Mouse (Mus musculus): ENCODE data around the gene Coq10b. TPM values are rescaled to one million over a fixed set of nuclear protein-coding genes. Genes with fewer than 3 reads are reported as not detected.
A peak's percentile ranks its signal among the peaks of the same experiment; 100 is the strongest.
"Not testable (repeated sequence)": the region's sequence is repeated elsewhere in the genome, so short reads cannot be mapped to it uniquely, and the experiment has no call there.

Coq10b gene
- polyA plus RNA-seq, 1 experiment from 2014 or later = 24.4 TPM

- ATAC-seq = no peak
- Histone ChIP-seq H3K9ac (replicated peaks) (no peak overlapping the region), H3K4me2 (ENCODE audit: low read depth, low read length) (peak overlapping the region; percentile 84), H3K36me3 (replicated peaks; ENCODE audit: insufficient read depth, low read length) (0 out of 2 replicates have a peak, but pooled peaks cover 5% of the 10 kb centered on the region), H3K9me3 (ENCODE audit: low read length) (no peaks in the 10 kb centered on the region), H3K4me1 (ENCODE audit: insufficient read depth) (peaks cover 19% of the 10 kb centered on the region), H3K27ac (ENCODE audit: low read depth) (peak overlapping the region; percentile 97), H3K4me3 (ENCODE audit: low read depth, low read length) (peak overlapping the region; percentile 66; the same call in 1 of the 2 replicates), H3K27me3 (ENCODE audit: insufficient read depth, low read length) (no peaks in the 10 kb centered on the region)
- DNase-seq = no peak
- WGBS (ENCODE audit: insufficient replicate concordance) = 80% methylated on average over 3 of the region's 3 CpGs
- TF ChIP-seq EP300 (IDR thresholded peaks at IDR 0.05; ENCODE audit: low read depth) = no peak
- TF ChIP-seq CTCF (IDR thresholded peaks at IDR 0.05; ENCODE audit: low read depth) = no peak
These were observed 899 bp upstream of the Coq10b start for GRCm38 (mm10) chr1:55051671-55052070.

DNA sequence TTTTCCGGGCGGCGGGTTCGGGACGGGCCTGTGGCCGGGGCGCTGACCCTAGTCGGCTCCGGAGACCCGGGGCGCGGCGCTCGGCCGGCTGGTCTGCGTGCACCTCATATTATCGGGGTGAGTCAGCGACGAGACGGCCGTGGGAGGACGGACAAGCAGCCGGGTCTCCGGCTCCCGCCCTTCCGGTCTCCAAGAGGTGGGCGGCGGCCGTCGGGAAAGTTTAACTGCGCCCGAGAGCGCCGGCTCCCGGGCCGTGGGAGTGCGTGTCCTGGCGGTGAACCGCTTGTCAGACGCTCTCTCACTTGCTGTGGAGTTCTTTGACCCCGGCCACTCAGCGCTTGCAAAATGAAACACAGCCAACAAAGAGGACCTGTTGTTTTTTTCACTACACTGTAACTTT, 435 bp downstream of the Coq10b start:
- TF ChIP-seq EP300 (IDR thresholded peaks at IDR 0.05; ENCODE audit: low read depth) (no peak), CTCF (IDR thresholded peaks at IDR 0.05; ENCODE audit: low read depth) (peak; percentile 36)
- no peaks in the 10 kb centered on the region for H3K9me3 ChIP-seq (ENCODE audit: low read length)
- H3K36me3 ChIP-seq (replicated peaks; ENCODE audit: insufficient read depth, low read length) = 0 out of 2 replicates have a peak, but pooled peaks cover 5% of the 10 kb centered on the region
- peak overlapping the region; percentile 97 for H3K27ac ChIP-seq (ENCODE audit: low read depth)
- peak overlapping the region; percentile 71 for H3K4me2 ChIP-seq (ENCODE audit: low read depth, low read length)
- ATAC-seq (peak; percentile 71), DNase-seq (peak; percentile 87)
- peak overlapping the region; percentile 75 for H3K9ac ChIP-seq (replicated peaks)
- peak overlapping the region; percentile 66 for H3K4me3 ChIP-seq (ENCODE audit: low read depth, low read length)
- H3K27me3 ChIP-seq (ENCODE audit: insufficient read depth, low read length) = no peaks in the 10 kb centered on the region
- WGBS (ENCODE audit: insufficient replicate concordance) = 2% methylated on average over 42 of the region's 42 CpGs
- H3K4me1 ChIP-seq (ENCODE audit: insufficient read depth) = peaks cover 19% of the 10 kb centered on the region

GRCm38 (mm10) chr1:55053596-55053995, 1.0 kb downstream of the Coq10b start:
- peak overlapping the region; percentile 66 for H3K4me3 ChIP-seq (ENCODE audit: low read depth, low read length)
- peak overlapping the region; percentile 75 for H3K9ac ChIP-seq (replicated peaks)
- H3K27ac ChIP-seq (ENCODE audit: low read depth) = peak overlapping the region; percentile 97
- H3K4me2 ChIP-seq (ENCODE audit: low read depth, low read length) = peak overlapping the region; percentile 71
- H3K9me3 ChIP-seq (ENCODE audit: low read length) = no peaks in the 10 kb centered on the region
- DNase-seq = no peak
- TF ChIP-seq CTCF (IDR thresholded peaks at IDR 0.05; ENCODE audit: low read depth) = no peak
- TF ChIP-seq EP300 (IDR thresholded peaks at IDR 0.05; ENCODE audit: low read depth) = no peak
- WGBS (ENCODE audit: insufficient replicate concordance) = 57% methylated on average over 4 of the region's 4 CpGs
- 0 out of 2 replicates have a peak, but pooled peaks cover 5% of the 10 kb centered on the region for H3K36me3 ChIP-seq (replicated peaks; ENCODE audit: insufficient read depth, low read length)
- ATAC-seq = no peak
- no peaks in the 10 kb centered on the region for H3K27me3 ChIP-seq (ENCODE audit: insufficient read depth, low read length)
- H3K4me1 ChIP-seq (ENCODE audit: insufficient read depth) = peaks cover 19% of the 10 kb centered on the region

- no peak for DNase-seq
- no peak overlapping the region for H3K27ac ChIP-seq (ENCODE audit: low read depth)
- TF ChIP-seq CTCF (IDR thresholded peaks at IDR 0.05; ENCODE audit: low read depth) (no peak), EP300 (IDR thresholded peaks at IDR 0.05; ENCODE audit: low read depth) (no peak)
These were observed 2.9 kb downstream of the Coq10b start for GRCm38 (mm10) chr1:55055322-55056115.

GRCm38 (mm10) chr1:55058383-55058782, 5.8 kb downstream of the Coq10b start:
- DNase-seq; H3K9ac ChIP-seq (replicated peaks); H3K9me3 ChIP-seq (ENCODE audit: low read length); ATAC-seq; H3K27me3 ChIP-seq (ENCODE audit: insufficient read depth, low read length); H3K4me2 ChIP-seq (ENCODE audit: low read depth, low read length); H3K27ac ChIP-seq (ENCODE audit: low read depth); H3K4me3 ChIP-seq (ENCODE audit: low read depth, low read length): not testable (repeated sequence)
- WGBS (ENCODE audit: insufficient replicate concordance) = 81% methylated on average over 2 of the region's 3 CpGs
- Histone ChIP-seq H3K4me1 (ENCODE audit: insufficient read depth) (peaks cover 24% of the 10 kb centered on the region), H3K36me3 (replicated peaks; ENCODE audit: insufficient read depth, low read length) (peaks cover 17% of the 10 kb centered on the region)

More at GRCm38 (mm10) chr1:55055322-55056115, 2.9 kb downstream of the Coq10b start:
- peaks cover 24% of the 10 kb centered on the region for H3K4me1 ChIP-seq (ENCODE audit: insufficient read depth)
- H3K36me3 ChIP-seq (replicated peaks; ENCODE audit: insufficient read depth, low read length) = peaks cover 8% of the 10 kb centered on the region; the same call in 1 of the 2 replicates
- 60% methylated on average over 5 of the region's 5 CpGs for WGBS (ENCODE audit: insufficient replicate concordance)
- H3K27me3 ChIP-seq (ENCODE audit: insufficient read depth, low read length) = no peaks in the 10 kb centered on the region
- no peak overlapping the region for H3K4me3 ChIP-seq (ENCODE audit: low read depth, low read length)
- H3K4me2 ChIP-seq (ENCODE audit: low read depth, low read length) = no peak overlapping the region
- H3K9me3 ChIP-seq (ENCODE audit: low read length) = no peaks in the 10 kb centered on the region
- no peak for ATAC-seq
- H3K9ac ChIP-seq (replicated peaks) = no peak overlapping the region

DNA sequence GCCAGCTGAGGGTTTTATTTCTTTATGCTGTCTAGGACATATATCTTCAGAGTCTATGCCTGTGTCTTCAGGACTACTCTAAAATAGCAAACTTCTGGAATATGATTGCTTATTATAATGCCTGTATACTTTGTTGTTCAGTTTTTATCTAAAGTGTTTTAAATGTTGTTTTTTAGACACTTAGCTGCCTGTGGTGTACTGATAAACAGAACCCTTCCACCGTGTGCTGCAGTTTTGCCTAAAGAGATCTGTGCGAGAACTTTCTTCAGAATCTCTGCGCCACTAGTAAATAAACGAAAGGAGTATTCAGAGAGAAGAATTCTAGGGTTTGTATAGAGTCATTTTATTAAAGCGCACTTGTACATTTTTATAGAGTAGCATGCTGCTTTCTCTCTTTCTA, 8.5 kb downstream of the Coq10b start:
- H3K9ac ChIP-seq (replicated peaks) = no peak overlapping the region
- H3K4me2 ChIP-seq (ENCODE audit: low read depth, low read length) = no peak overlapping the region
- no peak for TF ChIP-seq CTCF (IDR thresholded peaks at IDR 0.05; ENCODE audit: low read depth)
- TF ChIP-seq EP300 (IDR thresholded peaks at IDR 0.05; ENCODE audit: low read depth) = no peak
- DNase-seq (no peak), ATAC-seq (peak; percentile 43; the same call in 1 of the 2 replicates)
- H3K4me1 ChIP-seq (ENCODE audit: insufficient read depth) = peaks cover 15% of the 10 kb centered on the region
- peaks cover 32% of the 10 kb centered on the region for H3K36me3 ChIP-seq (replicated peaks; ENCODE audit: insufficient read depth, low read length)
- H3K4me3 ChIP-seq (ENCODE audit: low read depth, low read length) = no peak overlapping the region
- no peaks in the 10 kb centered on the region for H3K27me3 ChIP-seq (ENCODE audit: insufficient read depth, low read length)
- H3K9me3 ChIP-seq (ENCODE audit: low read length) = no peaks in the 10 kb centered on the region
- WGBS (ENCODE audit: insufficient replicate concordance) = 66% methylated on average over 5 of the region's 5 CpGs
- no peak overlapping the region for H3K27ac ChIP-seq (ENCODE audit: low read depth)

Measured in liver, postnatal 0 days (tissue).